Mouse (Mus musculus) left cerebral cortex, postnatal 14 days (tissue): ENCODE measurements around the gene Abcb9. TPM values are rescaled to one million over a fixed set of nuclear protein-coding genes. Genes with fewer than 3 reads are reported as not detected.
A peak's percentile ranks its signal among the peaks of the same experiment; 100 is the strongest.
"Not testable (repeated sequence)": the region's sequence is repeated elsewhere in the genome, so short reads cannot be mapped to it uniquely, and the experiment has no call there.

Experiments used
- DNase-seq, 2 experiments: peaks; one replicate each; pipeline ENCODE4 v3.0.0; 2021 to 2022; ENCODE audit warnings: low spot score in 2 of 2, mixed read lengths in 1 of 2
- intact Hi-C: fragments of 180-260 bp; cut with DNase I; formaldehyde crosslinking; loops from one replicate; pipeline ENCODE4 v1.15.1; 2025
- total RNA-seq, 2 experiments: library from RNA; stranded (reverse); gene quantifications; 2 replicates each; pipeline ENCODE4 v1.2.3; 2021

Gene Abcb9
- total RNA-seq, 2 experiments from 2014 or later: 57.5 to 58.4 TPM

GRCm38 (mm10) chr5:124074845-124075307 is 20.7 kb downstream of the Abcb9 start:
- intact Hi-C loops: no loop called here
- no peak for DNase-seq

DNA sequence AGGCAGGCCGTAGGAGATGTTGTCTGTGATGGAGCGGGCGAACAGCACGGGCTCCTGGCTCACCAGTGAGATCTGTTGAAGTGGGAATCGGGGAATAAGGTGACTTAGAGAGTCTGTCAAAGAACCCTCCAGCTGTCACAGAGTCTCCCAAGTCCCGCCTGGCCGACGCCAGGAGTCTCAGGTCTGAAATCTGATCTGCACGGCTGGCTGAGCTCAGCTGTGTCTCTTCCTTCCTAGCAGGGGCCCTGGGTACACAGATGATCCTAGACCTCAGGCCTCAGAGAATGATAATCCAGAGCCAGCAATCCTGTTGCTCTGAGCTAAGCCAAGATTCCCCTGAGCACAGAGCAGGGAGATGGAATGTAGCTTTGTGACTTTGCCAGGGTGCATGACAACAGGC is 21.9 kb downstream of the Abcb9 start:
- DNase-seq: no peak
- intact Hi-C loops: no loop called here

- intact Hi-C loops: no loop called here
- DNase-seq: no peak
Observed at GRCm38 (mm10) chr5:124069657-124070056, 25.9 kb downstream of the Abcb9 start.

- DNase-seq: no peak
- intact Hi-C loops: no loop called here
Observed at GRCm38 (mm10) chr5:124062037-124062824, 33.4 kb downstream of the Abcb9 start.

DNA sequence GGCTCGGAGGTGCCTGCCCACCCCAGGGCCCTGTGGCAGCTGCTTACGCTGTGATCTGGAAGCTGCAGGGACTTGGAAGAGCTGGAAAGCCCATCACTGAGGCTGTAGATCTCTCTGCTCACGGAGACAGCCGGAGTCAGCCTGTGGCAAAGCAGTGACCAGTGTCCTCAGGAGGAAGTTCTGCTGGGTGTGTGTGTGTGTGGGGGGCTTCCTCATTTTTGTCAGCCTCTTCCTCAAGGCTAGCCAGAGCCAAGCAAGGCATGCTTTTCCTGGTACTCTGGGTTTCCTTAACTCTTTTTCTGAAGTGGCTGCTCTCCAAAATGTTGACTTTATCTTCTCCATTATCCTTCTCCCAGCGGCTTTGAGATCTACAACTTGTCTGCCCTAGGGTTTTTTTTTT is 35.9 kb downstream of the Abcb9 start:
- intact Hi-C loops: no loop called here

GRCm38 (mm10) chr5:124058749-124059148 is 36.8 kb downstream of the Abcb9 start:
- intact Hi-C loops: no loop called here
- no peak for DNase-seq

More for the DNA sequence above, 35.9 kb downstream of the Abcb9 start:
- no peak for DNase-seq

DNA sequence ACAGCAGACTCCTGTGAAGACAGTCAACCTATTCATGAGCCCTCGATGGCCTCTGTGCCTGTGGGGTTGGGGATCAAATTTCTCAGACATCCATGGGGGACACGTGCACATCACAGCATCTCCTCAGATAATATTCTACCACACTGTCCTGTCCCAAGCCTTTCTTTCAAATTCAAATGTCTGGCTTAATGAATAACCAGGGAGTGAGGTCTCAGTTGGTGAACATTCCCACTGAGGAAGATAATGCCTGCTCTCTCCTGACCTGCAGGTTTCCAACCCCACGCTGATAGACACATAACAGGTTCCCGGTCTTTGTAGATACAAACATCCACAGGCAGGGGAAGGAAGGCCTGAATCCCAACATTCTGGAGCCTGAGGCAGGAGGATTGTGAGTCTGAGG is 38.6 kb downstream of the Abcb9 start:
- intact Hi-C loops: no loop called here
- no peak for DNase-seq

DNA sequence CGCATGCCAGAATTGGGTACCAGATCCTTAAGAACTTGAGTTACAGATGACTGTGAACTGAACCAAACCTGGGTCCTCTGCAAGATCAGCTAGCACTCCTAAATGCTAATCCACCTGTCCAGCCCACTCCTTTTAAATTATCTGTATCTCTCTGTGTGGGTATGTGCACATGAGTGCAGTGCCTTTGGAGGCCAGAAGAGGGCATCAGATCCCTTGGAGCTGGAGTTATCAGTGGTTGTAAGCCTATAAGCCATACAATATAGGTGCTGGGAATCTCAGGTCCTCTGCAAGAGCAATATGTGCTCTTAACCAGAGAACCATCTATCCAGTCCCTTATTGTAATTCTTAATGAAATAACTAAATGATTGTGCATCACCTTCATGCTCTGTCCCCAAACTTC is 39.4 kb downstream of the Abcb9 start:
- intact Hi-C loops: no loop called here
- no peak for DNase-seq

DNA sequence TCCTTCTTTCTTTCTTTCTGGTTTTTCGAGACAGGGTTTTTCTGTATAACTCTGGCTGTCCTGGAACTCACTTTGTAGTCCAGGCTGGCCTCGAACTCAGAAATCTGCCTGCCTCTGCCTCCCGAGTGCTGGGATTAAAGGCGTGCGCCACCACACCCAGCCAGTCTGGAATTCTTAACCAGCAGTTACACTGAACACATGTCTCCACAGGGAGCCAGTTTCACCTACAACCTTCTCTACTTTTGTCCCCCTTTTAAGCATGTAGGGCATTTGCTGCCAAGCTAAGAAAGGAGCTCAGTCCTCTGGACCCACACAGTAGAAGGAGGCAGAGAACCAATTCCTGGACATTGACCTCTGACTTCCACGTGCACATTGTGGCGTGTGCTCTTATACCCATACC is 43.0 kb downstream of the Abcb9 start:
- intact Hi-C loops, DNase-seq: not testable (repeated sequence)

- intact Hi-C loops: no loop called here
- DNase-seq: no peak
Observed at GRCm38 (mm10) chr5:124051899-124052491, 43.6 kb downstream of the Abcb9 start.

DNA sequence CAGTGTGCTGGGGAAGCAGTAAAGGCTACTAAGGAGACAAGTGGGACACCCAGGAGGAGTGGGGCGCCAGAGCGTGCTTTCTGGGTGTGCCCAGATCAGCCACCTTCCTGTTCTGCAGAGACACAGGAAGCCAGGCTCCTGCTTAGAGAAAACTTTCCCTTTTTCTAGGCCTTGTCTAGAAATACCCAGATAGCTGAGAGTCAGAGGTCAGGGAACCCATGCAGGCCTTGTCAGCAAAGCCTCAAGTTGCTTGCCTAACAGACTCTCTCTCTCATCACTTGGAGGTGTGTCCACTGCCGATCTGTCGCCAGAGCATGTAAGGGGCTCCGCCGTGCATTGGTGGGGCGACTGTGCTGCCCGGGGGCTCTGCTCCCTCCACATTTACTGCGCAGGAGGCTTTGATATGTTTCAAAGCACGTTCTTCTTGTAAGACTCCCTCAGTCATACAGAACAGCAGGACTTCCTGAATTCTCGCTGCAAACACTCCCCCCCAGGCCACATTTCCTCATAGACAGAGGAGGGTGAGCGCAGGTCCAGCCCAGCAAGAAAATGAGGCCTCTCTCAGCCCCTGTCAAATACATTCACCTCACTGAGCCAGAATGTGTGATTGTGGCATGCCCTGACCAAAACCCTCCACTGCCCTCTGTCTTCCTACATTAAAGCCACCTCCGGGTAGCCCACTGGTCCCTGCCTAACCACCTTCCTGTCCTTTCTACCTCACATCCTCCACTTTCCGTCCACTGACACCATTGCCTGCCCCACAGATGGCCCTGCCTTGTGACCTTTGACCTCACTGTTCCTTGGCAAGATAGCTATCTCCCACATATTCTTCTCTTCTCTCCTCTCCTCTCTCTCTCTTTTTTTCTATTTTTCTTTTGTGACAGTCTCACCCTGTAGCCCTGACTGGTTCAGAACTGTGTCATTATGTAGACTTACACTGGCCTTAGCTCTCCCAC is 45.2 kb downstream of the Abcb9 start:
- intact Hi-C loops: no loop called here
- no peak for DNase-seq

DNA sequence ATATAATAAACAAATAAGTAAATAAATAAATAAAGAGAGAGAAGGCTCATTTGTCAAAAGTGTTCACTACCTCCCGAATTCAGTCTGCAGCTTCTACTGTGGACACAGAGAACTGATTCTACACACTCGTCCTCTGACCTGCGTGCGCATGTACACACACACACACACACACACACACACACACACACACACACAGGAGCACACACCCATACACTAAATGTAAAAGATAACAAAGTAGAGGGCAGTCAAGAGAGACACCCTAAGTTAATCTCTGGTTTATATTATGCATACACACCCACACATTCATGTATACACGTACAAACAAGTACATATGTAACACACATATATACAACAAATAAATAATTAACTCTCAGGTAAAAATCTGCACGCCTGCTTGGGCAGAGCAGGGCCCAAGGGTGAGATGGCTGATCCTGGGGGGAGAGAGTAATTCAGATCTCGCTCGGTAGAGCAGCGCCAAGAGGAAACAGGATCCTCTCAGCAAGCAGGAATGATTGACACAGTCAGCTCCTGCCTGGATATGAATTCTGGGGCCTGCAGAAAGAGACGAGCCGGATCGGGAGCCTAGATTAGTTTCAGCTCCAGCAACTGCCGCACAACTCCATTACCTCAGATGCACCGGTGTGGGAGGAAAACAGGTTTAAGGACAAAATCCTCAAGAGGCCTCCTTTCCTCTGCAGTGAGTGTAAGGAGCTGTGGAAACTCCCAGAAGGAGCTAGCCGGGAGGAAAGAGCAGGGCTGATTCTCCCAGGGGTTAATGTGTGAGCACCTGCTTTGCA is 46.2 kb downstream of the Abcb9 start:
- intact Hi-C loops: no loop called here
- DNase-seq: peak; percentile 53 to 60

DNA sequence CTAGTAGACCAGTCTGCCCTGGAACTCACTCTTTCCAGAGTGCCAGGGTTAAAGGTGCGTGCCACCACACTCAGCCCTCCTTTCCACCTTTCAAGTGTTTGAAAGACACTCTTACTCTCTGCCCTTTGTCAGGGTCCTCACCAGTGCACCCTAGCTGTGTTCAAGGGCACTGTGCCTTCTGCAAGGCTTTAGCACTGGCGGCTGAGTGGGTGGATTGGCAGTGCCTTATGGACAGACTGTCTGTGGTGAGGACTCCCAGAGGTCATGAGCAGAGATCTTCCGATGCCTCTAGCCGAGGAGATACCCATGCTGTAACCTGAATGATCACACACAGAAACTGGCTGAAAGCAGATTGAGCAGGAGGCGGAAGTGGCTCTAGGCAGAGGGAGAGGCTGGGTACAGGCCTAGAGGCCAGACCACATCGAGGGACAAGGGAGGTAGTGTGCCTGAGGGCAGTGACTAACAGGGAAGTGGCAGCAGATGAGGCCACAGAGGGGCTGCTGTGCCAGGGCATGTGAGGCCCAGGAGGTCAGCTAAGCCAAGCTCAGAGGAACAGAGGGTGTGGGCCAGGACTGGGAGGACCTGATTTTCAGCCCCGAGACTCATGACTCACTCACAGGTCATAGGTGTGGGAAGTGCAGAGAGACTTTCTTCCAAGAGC is 48.7 kb downstream of the Abcb9 start:
- no peak for DNase-seq
- intact Hi-C loops: no loop called here

DNA sequence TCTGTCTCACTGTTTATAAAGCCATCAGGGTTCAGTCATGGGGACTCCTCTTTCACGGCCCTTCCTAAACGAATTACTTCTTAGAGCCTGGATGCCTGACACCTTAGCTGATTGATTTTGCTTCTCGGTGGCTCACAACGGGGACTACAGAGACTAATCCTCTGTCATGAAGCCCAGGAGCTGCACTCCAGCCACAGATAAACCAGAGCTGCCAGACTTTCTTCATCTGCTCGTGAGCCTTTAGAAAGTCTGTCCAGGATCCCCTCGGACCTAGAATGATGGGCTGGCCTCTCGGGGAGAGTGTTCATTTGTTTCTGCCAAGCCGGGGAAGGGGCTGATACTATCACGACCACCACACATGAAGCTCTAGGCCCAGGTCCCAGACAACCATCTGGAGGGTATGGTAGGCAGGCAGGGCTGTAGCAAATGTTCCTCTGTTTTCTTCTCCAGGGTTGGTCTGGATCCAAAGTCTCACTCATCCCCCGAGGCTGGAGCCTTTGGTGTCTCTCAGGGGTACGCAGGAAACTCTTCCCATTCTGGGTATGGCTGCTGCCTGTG is 50.1 kb downstream of the Abcb9 start:
- DNase-seq: no peak
- intact Hi-C loops: no loop called here

- no peak for DNase-seq
- intact Hi-C loops: no loop called here
Observed at GRCm38 (mm10) chr5:124043999-124044398, 51.6 kb downstream of the Abcb9 start.

- DNase-seq: peak; percentile 82 to 89
- intact Hi-C loops: no loop called here
Observed at GRCm38 (mm10) chr5:124043212-124043978, 52.2 kb downstream of the Abcb9 start.

DNA sequence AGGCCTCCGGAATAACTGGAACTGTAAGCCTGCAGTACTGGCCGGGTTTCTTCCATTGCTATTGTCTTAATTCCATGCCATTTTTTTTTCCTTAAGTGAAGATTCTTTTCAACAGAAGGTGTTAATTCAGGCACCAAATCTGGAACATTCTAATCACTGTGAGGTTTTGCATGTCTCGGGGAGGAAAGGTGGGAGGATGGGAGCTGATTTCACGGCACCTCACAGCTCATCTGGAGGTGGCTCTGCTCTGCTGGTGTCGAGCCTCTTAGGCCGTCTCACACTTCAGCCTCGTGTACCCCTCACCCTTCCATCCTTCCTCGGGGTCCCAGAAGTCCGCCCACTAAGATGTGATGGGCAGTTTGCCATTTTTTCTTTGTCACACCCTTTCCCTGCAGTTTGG is 54.5 kb downstream of the Abcb9 start:
- intact Hi-C loops: no loop called here
- peak in 1 of 2 experiments; percentile 45 for DNase-seq

- DNase-seq: no peak
- intact Hi-C loops: no loop called here
Observed at GRCm38 (mm10) chr5:124039602-124040001, 56.0 kb downstream of the Abcb9 start.
